Mouse (Mus musculus) intestine, embryonic 14.5 days (tissue): ENCODE results near the gene Btbd2. TPM values are rescaled to one million over a fixed set of nuclear protein-coding genes. Genes with fewer than 3 reads are reported as not detected.
"Not testable (repeated sequence)": the region's sequence is repeated elsewhere in the genome, so short reads cannot be mapped to it uniquely, and the experiment has no call there.

ENCODE experiments used
- ATAC-seq: fragments of 200-750 bp; cut with Nextera tagmentation; replicated peaks from 2 replicates; pipeline ENCODE4 v1.8.0; 2017; ENCODE audit warnings: low read depth, moderate number of reproducible peaks, moderate TSS enrichment, moderate library complexity; ENCODE audit not compliant: low FRiP score, low TSS enrichment
- DNase-seq: peaks from one replicate; pipeline ENCODE4 v3.0.0-alpha.2; 2018; ENCODE audit warnings: low spot score
- H3K27ac ChIP-seq: fragments of 300-500 bp; sonication (generic); 2 replicates; pipeline ENCODE4 v1.5.1; 2014; ENCODE audit warnings: low read depth, mild to moderate bottlenecking, control low read depth
- H3K27me3 ChIP-seq: fragments of 300-500 bp; sonication (generic); replicated peaks from 2 replicates; pipeline ENCODE4 v1.6.1; 2014; ENCODE audit warnings: low read length, control low read depth; ENCODE audit not compliant: control insufficient read depth, insufficient read depth
- H3K36me3 ChIP-seq: fragments of 300-500 bp; sonication (generic); 2 replicates; pipeline ENCODE4 v1.6.1; 2014; ENCODE audit warnings: low read length, control low read depth; ENCODE audit not compliant: control insufficient read depth, insufficient read depth
- H3K4me1 ChIP-seq: fragments of 300-500 bp; sonication (generic); replicated peaks from 2 replicates; pipeline ENCODE4 v1.6.1; 2014; ENCODE audit warnings: low read length, control low read depth, mixed read lengths; ENCODE audit not compliant: control insufficient read depth, insufficient read depth
- H3K4me2 ChIP-seq: fragments of 300-500 bp; sonication (generic); 2 replicates; pipeline ENCODE4 v1.6.1; 2014; ENCODE audit warnings: low read length
- H3K4me3 ChIP-seq: fragments of 300-500 bp; sonication (generic); 2 replicates; pipeline ENCODE4 v1.5.1; 2014; ENCODE audit warnings: low read depth, low read length, control low read depth, mixed read lengths
- H3K9ac ChIP-seq: fragments of 300-500 bp; sonication (generic); 2 replicates; pipeline ENCODE4 v1.6.1; 2014; ENCODE audit warnings: mild to moderate bottlenecking, low read length
- H3K9me3 ChIP-seq: fragments of 300-500 bp; sonication (generic); 2 replicates; pipeline ENCODE4 v1.6.1; 2016; ENCODE audit warnings: low read length, control low read depth; ENCODE audit not compliant: control insufficient read depth
- WGBS: fragments of 180-500 bp; shearing (Covaris S2); extraction: QIAGEN DNeasy Blood & Tissue Kit; methylation state at CpG from one replicate; pipeline ENCODE4 v1.1.7; 2014; 5-methylcytosine and 5-hydroxymethylcytosine counted together
- polyA plus RNA-seq: library from polyadenylated mRNA; unstranded; fragments of >200 nt; fragmentation: Nextera tagmentation; extraction: Ambion mirVana; gene quantifications from 2 replicates; pipeline ENCODE4 v1.2.1, GENCODE M21; 2014

The Btbd2 gene
- polyA plus RNA-seq, 1 experiment from 2014 or later, result 73.1 TPM

GRCm38 (mm10) chr10:80649910-80650309 lies 7.0 kb downstream of the Btbd2 start:
- not testable (repeated sequence) for H3K27ac ChIP-seq, ATAC-seq, H3K4me2 ChIP-seq, H3K4me1 ChIP-seq, DNase-seq, H3K9ac ChIP-seq, H3K27me3 ChIP-seq, H3K4me3 ChIP-seq, H3K9me3 ChIP-seq
- WGBS, result 87% methylated on average over 6 of the region's 6 CpGs
- H3K36me3 ChIP-seq, result peaks cover 34% of the 10 kb centered on the region

- H3K9me3 ChIP-seq, result no peaks in the 10 kb centered on the region
- ATAC-seq (no peak), DNase-seq (no peak)
- peaks cover 63% of the 10 kb centered on the region for H3K36me3 ChIP-seq
- no peak overlapping the region for H3K4me2 ChIP-seq
- no peak overlapping the region for H3K27ac ChIP-seq
- WGBS, result 90% methylated on average over 10 of the region's 10 CpGs
- no peak overlapping the region for H3K9ac ChIP-seq
- no peaks in the 10 kb centered on the region for H3K4me1 ChIP-seq
- no peak overlapping the region for H3K4me3 ChIP-seq
- H3K27me3 ChIP-seq, result no peaks in the 10 kb centered on the region
Measured at GRCm38 (mm10) chr10:80646936-80647335, 9.9 kb downstream of the Btbd2 start.

GRCm38 (mm10) chr10:80635345-80635744 lies 21.5 kb downstream of the Btbd2 start:
- H3K27me3 ChIP-seq, result no peaks in the 10 kb centered on the region
- no peak for ATAC-seq
- H3K9ac ChIP-seq, result no peak overlapping the region
- WGBS, result 73% methylated on average over 6 of the region's 6 CpGs
- no peak overlapping the region for H3K27ac ChIP-seq
- DNase-seq, result no peak
- H3K9me3 ChIP-seq, result no peaks in the 10 kb centered on the region
- H3K4me1 ChIP-seq, result no peaks in the 10 kb centered on the region
- no peak overlapping the region for H3K4me3 ChIP-seq
- H3K4me2 ChIP-seq, result no peak overlapping the region
- H3K36me3 ChIP-seq, result peaks cover 76% of the 10 kb centered on the region

- ATAC-seq (no peak), DNase-seq (no peak)
- Histone ChIP-seq H3K9me3 (no peaks in the 10 kb centered on the region), H3K27ac (no peak overlapping the region), H3K4me1 (peaks cover 17% of the 10 kb centered on the region), H3K36me3 (peaks cover 16% of the 10 kb centered on the region; the same call in 1 of the 2 replicates), H3K4me3 (no peak overlapping the region), H3K9ac (no peak overlapping the region), H3K4me2 (no peak overlapping the region), H3K27me3 (no peaks in the 10 kb centered on the region)
- WGBS, result 84% methylated on average over 9 of the region's 9 CpGs
Measured at GRCm38 (mm10) chr10:80628925-80629324, 27.9 kb downstream of the Btbd2 start.

- ATAC-seq (peak; percentile 47), DNase-seq (no peak)
- no peaks in the 10 kb centered on the region for H3K9me3 ChIP-seq
- peaks cover 19% of the 10 kb centered on the region for H3K4me1 ChIP-seq
- H3K4me2 ChIP-seq, result no peak overlapping the region
- H3K27ac ChIP-seq, result peak overlapping the region; percentile 47; the same call in 1 of the 2 replicates
- H3K36me3 ChIP-seq, result 0 out of 2 replicates have a peak, but pooled peaks cover 14% of the 10 kb centered on the region
- no peaks in the 10 kb centered on the region for H3K27me3 ChIP-seq
- H3K4me3 ChIP-seq, result no peak overlapping the region
- no peak overlapping the region for H3K9ac ChIP-seq
- 16% methylated on average over 2 of the region's 2 CpGs for WGBS
Measured at GRCm38 (mm10) chr10:80627685-80628084, 29.2 kb downstream of the Btbd2 start.

GRCm38 (mm10) chr10:80625764-80626163 lies 31.1 kb downstream of the Btbd2 start:
- Histone ChIP-seq H3K4me1 (peaks cover 23% of the 10 kb centered on the region), H3K36me3 (0 out of 2 replicates have a peak, but pooled peaks cover 5% of the 10 kb centered on the region), H3K4me2 (no peak overlapping the region), H3K27me3 (no peaks in the 10 kb centered on the region), H3K9me3 (no peaks in the 10 kb centered on the region), H3K9ac (no peak overlapping the region), H3K4me3 (no peak overlapping the region), H3K27ac (no peak overlapping the region)
- ATAC-seq (no peak), DNase-seq (no peak)
- 89% methylated on average over 4 of the region's 4 CpGs for WGBS

GRCm38 (mm10) chr10:80623457-80624191 lies 33.2 kb downstream of the Btbd2 start:
- 11% methylated on average over 15 of the region's 15 CpGs for WGBS
- Histone ChIP-seq H3K27me3 (no peaks in the 10 kb centered on the region), H3K36me3 (no peaks in the 10 kb centered on the region), H3K9ac (peak overlapping the region; percentile 78), H3K9me3 (no peaks in the 10 kb centered on the region), H3K4me1 (peaks cover 23% of the 10 kb centered on the region), H3K4me3 (peak overlapping the region; percentile 82), H3K4me2 (peak overlapping the region; percentile 98), H3K27ac (peak overlapping the region; percentile 95)
- DNase-seq (peak; percentile 78), ATAC-seq (no peak)

- peak within 1 kb of the TSS; percentile 82 for H3K4me3 ChIP-seq
- DNase-seq (no peak), ATAC-seq (peak; percentile 29)
- WGBS, result under 1% methylated on average over 85 of the region's 85 CpGs
- H3K4me1 ChIP-seq, result peaks cover 22% of the 10 kb centered on the region
- no peaks in the 10 kb centered on the region for H3K27me3 ChIP-seq
- H3K36me3 ChIP-seq, result no peaks in the 10 kb centered on the region
- peak within 1 kb of the TSS; percentile 78 for H3K9ac ChIP-seq
- H3K27ac ChIP-seq, result peak within 1 kb of the TSS; percentile 95
- H3K9me3 ChIP-seq, result no peaks in the 10 kb centered on the region
- peak within 1 kb of the TSS; percentile 98 for H3K4me2 ChIP-seq
Measured at GRCm38 (mm10) chr10:80622661-80623456, 34.0 kb downstream of the Btbd2 start, which contains the start of gene Csnk1g2. Gene Csnk1g2, plus strand, starts transcription at chr10:80622838.
